Mouse (Mus musculus) Patski (cell line): ENCODE data around the gene Gm20696. TPM values are rescaled to one million over a fixed set of nuclear protein-coding genes. Genes with fewer than 3 reads are reported as not detected.
A peak's percentile ranks its signal among the peaks of the same experiment; 100 is the strongest.

Experiments used
- ATAC-seq: fragments of 100-300 bp; one replicate; pipeline ENCODE4 v1.8.0; 2021
- CTCF ChIA-PET: fragments of 350-600 bp; sonication (Branson Sonifier 250); formaldehyde crosslinking; loops from one replicate; lab custom pipeline; 2022; ENCODE audit warnings: inconsistent platforms; lab: Charles Lee
- POLR2A ChIA-PET: fragments of 350-600 bp; sonication (Branson Sonifier 250); formaldehyde crosslinking; loops from one replicate; lab custom pipeline; 2022; ENCODE audit warnings: antibody characterized with exemption, inconsistent platforms; lab: Charles Lee
- DNase-seq: peaks from one replicate; pipeline ENCODE4 v3.0.0-alpha.2; 2011; ENCODE audit warnings: low read depth, low spot score
- H3K27me3 ChIP-seq: fragments of 371-371 bp; one replicate; pipeline ENCODE4 v1.5.1; 2021
- CTCF ChIP-seq: fragments of 100-300 bp; IDR thresholded peaks from one replicate; pipeline ENCODE4 v1.5.1; 2021
- in situ Hi-C: fragments of 300-500 bp; cut with MboI; formaldehyde crosslinking; loops from 3 replicates; pipeline ENCODE4 v1.11.1; 2018; ENCODE audit warnings: low pct_unique_long_range_greater_than_20kb, mixed read lengths
- polyA plus RNA-seq: library from polyadenylated mRNA; unstranded; gene quantifications from one replicate; pipeline ENCODE4 v1.2.3, GENCODE M21; 2021

The Gm20696 gene
- polyA plus RNA-seq, 1 experiment from 2014 or later: 0.15 TPM

GRCm38 (mm10) chr6:99211663-99212333 lies 454.8 kb downstream of the Gm20696 start:
- POLR2A ChIA-PET: no interaction called here

GRCm38 (mm10) chr6:99210161-99210560 lies 456.4 kb downstream of the Gm20696 start:
- in situ Hi-C loops: no loop called here
- ChIA-PET CTCF (interaction anchor here (1.4 kb wide), 1 partner anchor 13 kb away, joined by 3 read pairs; no protein-coding TSS in a partner anchor), POLR2A (interaction anchor here (0.6 kb wide), 1 partner anchor 47 kb away, joined by 4 read pairs; no protein-coding TSS in a partner anchor)
- DNase-seq: no peak
- no peak for ATAC-seq
- TF ChIP-seq CTCF: no peak
- H3K27me3 ChIP-seq: no peaks in the 10 kb centered on the region

More at GRCm38 (mm10) chr6:99211663-99212333, 454.8 kb downstream of the Gm20696 start:
- no peak for TF ChIP-seq CTCF
- H3K27me3 ChIP-seq: no peaks in the 10 kb centered on the region
- DNase-seq: no peak
- CTCF ChIA-PET: no interaction called here
- in situ Hi-C loops: no loop called here
- peak; percentile 23 for ATAC-seq

Other genes with a start within 250 kb of the Gm20696 start
- 39.3 TPM for gene Foxp1, start 144.1 kb downstream of the Gm20696 start, polyA plus RNA-seq
- 12.4 TPM for gene Eif4e3, start within 50 bp of the Gm20696 start, polyA plus RNA-seq
- 11.2 TPM for gene Gpr27, start 25.9 kb upstream of the Gm20696 start, polyA plus RNA-seq
- not detected for gene Prok2, start 59.6 kb upstream of the Gm20696 start, polyA plus RNA-seq